Mouse (Mus musculus) myocyte (in vitro differentiated cells): ENCODE measurements around the gene Sc5d.

ENCODE experiments used
- POLR2A ChIP-seq: IDR thresholded peaks from one replicate; pipeline ENCODE4 v1.6.1; 2011; ENCODE audit warnings: low read depth, mild to moderate bottlenecking, control low read depth, moderate library complexity; ENCODE audit not compliant: insufficient read length
- POLR2AphosphoS2 ChIP-seq: IDR thresholded peaks from one replicate; pipeline ENCODE4 v1.6.1; 2011; ENCODE audit warnings: low read depth, control low read depth; ENCODE audit not compliant: insufficient read length
- USF1 ChIP-seq: IDR thresholded peaks from one replicate; pipeline ENCODE4 v1.6.1; 2011; ENCODE audit warnings: low read depth, mild to moderate bottlenecking, control low read depth, moderate library complexity

DNA sequence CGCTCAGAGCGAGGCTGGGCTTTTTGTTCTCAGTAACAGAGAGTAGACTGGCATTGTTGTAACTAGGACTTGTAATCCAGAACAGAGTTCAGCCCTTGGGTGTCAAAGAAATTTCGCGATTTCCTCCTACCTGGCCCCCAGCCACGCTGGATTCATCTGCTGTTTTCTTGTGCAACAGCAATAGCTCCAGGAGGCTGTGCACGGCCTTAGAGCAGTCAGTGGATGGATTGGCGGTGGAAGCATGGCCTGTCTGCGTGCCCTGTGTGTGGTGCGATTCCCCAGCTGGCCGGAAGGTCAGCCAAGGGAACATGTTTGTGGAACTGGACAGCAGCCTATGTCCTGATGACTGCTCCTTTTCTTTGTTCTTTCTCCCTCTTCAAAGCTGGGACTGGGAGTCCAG is 46.4 kb downstream of the Sc5d start:
- TF ChIP-seq POLR2A (no peak), POLR2AphosphoS2 (no peak), USF1 (no peak)
